10 mouse cellular contexts compared by ENCODE assay signal in genomic region chr7:79612783-79613182, GRCm38 (mm10). TPM values are rescaled to one million over a fixed set of nuclear protein-coding genes. Genes with fewer than 3 reads are reported as not detected.
DNase-seq lines count a peak whose midpoint lies in the region; ATAC-seq and TF ChIP-seq lines count a peak whose summit lies in the region.
"Had no signal": no experiment of that assay in that cellular context is flagged by ENCODE, and none has a peak within 500 bp of the region (broad histone marks: within the 10 kb centered on the region; RNA-seq: fewer than 3 reads in every experiment).

No protein-coding gene starts in this region.

- H3K9me3 ChIP-seq in hindbrain, embryonic 11.5 days (ENCODE audit: control insufficient read depth, low read length) = no peaks in the 10 kb centered on the region
- H3K9me3 ChIP-seq in hindbrain, embryonic 14.5 days (ENCODE audit: control insufficient read depth, low read length) = no peaks in the 10 kb centered on the region
- no peaks in the 10 kb centered on the region for H3K9me3 ChIP-seq in forebrain, embryonic 14.5 days (replicated peaks; ENCODE audit: control insufficient read depth, low read length)
- H3K9me3 ChIP-seq: embryonic facial prominence, embryonic 15.5 days; limb, embryonic 12.5 days had no signal

- no peaks in the 10 kb centered on the region for H3K36me3 ChIP-seq in hindbrain, embryonic 11.5 days (ENCODE audit: control insufficient read depth, insufficient read depth, low read length)
- H3K36me3 ChIP-seq in hindbrain, embryonic 14.5 days (replicated peaks; ENCODE audit: control insufficient read depth, insufficient read depth) = no peaks in the 10 kb centered on the region
- H3K36me3 ChIP-seq in forebrain, embryonic 14.5 days (ENCODE audit: control insufficient read depth, insufficient read depth, low read length) = no peaks in the 10 kb centered on the region
- H3K36me3 ChIP-seq: embryonic facial prominence, embryonic 15.5 days; limb, embryonic 12.5 days had no signal

- no peak overlapping the region for H3K4me2 ChIP-seq in hindbrain, embryonic 11.5 days (replicated peaks; ENCODE audit: low read depth, low read length)
- H3K4me2 ChIP-seq in hindbrain, embryonic 14.5 days (replicated peaks) = no peak overlapping the region
- H3K4me2 ChIP-seq in forebrain, embryonic 14.5 days (ENCODE audit: low read length) = no peak overlapping the region
- H3K4me2 ChIP-seq: embryonic facial prominence, embryonic 15.5 days; limb, embryonic 12.5 days had no signal

- ATAC-seq in hindbrain, embryonic 11.5 days (ENCODE audit: low FRiP score) = no peak; the same call in 1 of the 2 replicates
- ATAC-seq in hindbrain, embryonic 14.5 days (ENCODE audit: low FRiP score) = no peak; the same call in 1 of the 2 replicates
- ATAC-seq in forebrain, embryonic 14.5 days = peak; percentile 61; the same call in 1 of the 2 replicates
- ATAC-seq in megakaryocyte, adult 5-6 weeks (ENCODE audit: poor library complexity, severe bottlenecking) = peak; percentile 63

- no peak for TF ChIP-seq POLR2A in bone marrow macrophage, adult 2 months (IDR thresholded peaks at IDR 0.05; ENCODE audit: borderline replicate concordance, low read depth, low read length)

- no peak overlapping the region for H3K9ac ChIP-seq in hindbrain, embryonic 11.5 days (ENCODE audit: low read depth, low read length)
- no peak overlapping the region for H3K9ac ChIP-seq in hindbrain, embryonic 14.5 days
- H3K9ac ChIP-seq in forebrain, embryonic 14.5 days (ENCODE audit: low read length) = no peak overlapping the region
- H3K9ac ChIP-seq: embryonic facial prominence, embryonic 15.5 days; limb, embryonic 12.5 days had no signal

- H3K4me1 ChIP-seq in hindbrain, embryonic 11.5 days (replicated peaks; ENCODE audit: control insufficient read depth, insufficient read depth, low read length) = no peaks in the 10 kb centered on the region; the same call in 1 of the 2 replicates
- peaks cover 10% of the 10 kb centered on the region; the same call in 1 of the 2 replicates for H3K4me1 ChIP-seq in hindbrain, embryonic 14.5 days (replicated peaks; ENCODE audit: control insufficient read depth, insufficient read depth, low read length)
- H3K4me1 ChIP-seq in bone marrow macrophage, adult 2 months (ENCODE audit: control insufficient read depth, insufficient read depth, low read length) = no peaks in the 10 kb centered on the region; the same call in 1 of the 2 replicates
- peaks cover 3% of the 10 kb centered on the region; the same call in 1 of the 2 replicates for H3K4me1 ChIP-seq in forebrain, embryonic 14.5 days (ENCODE audit: control insufficient read depth, insufficient read depth, low read length)
- H3K4me1 ChIP-seq: limb, embryonic 12.5 days had no signal

- peak; percentile 84 for TF ChIP-seq CTCF in bone marrow macrophage, adult 2 months (IDR thresholded peaks at IDR 0.05; ENCODE audit: low read depth, low read length)

- H3K27me3 ChIP-seq in hindbrain, embryonic 11.5 days (ENCODE audit: control insufficient read depth, insufficient read depth, low read length) = peaks cover 23% of the 10 kb centered on the region
- H3K27me3 ChIP-seq in hindbrain, embryonic 14.5 days (ENCODE audit: control insufficient read depth, insufficient read depth, low read length) = peaks cover 29% of the 10 kb centered on the region
- H3K27me3 ChIP-seq in forebrain, embryonic 14.5 days (replicated peaks; ENCODE audit: control insufficient read depth, insufficient read depth, low read length) = peaks cover 13% of the 10 kb centered on the region

- H3K27ac ChIP-seq in hindbrain, embryonic 11.5 days (ENCODE audit: low read depth, low read length) = no peak overlapping the region
- H3K27ac ChIP-seq in hindbrain, embryonic 14.5 days = no peak overlapping the region
- H3K27ac ChIP-seq in bone marrow macrophage, adult 2 months (ENCODE audit: insufficient read depth, low read depth, low read length) = no peak overlapping the region
- H3K27ac ChIP-seq in forebrain, embryonic 14.5 days (ENCODE audit: low read depth, low read length) = no peak overlapping the region
- H3K27ac ChIP-seq: embryonic facial prominence, embryonic 15.5 days; limb, embryonic 12.5 days had no signal

- WGBS in hindbrain, embryonic 11.5 days = 12% methylated on average over 6 of the region's 6 CpGs
- 14% methylated on average over 6 of the region's 6 CpGs for WGBS in hindbrain, embryonic 14.5 days
- WGBS in forebrain, embryonic 14.5 days = 11% methylated on average over 6 of the region's 6 CpGs

- peak; percentile 73 for DNase-seq in hindbrain, embryonic 11.5 days (ENCODE audit: low spot score)
- no peak for DNase-seq in hindbrain, embryonic 14.5 days (ENCODE audit: low spot score)
- DNase-seq in ES-CJ7 (ENCODE audit: low read depth, low spot score) = peak; percentile 84
- DNase-seq in forebrain, embryonic 14.5 days (ENCODE audit: low spot score) = peak; percentile 68
- DNase-seq in kidney, postnatal 36 days = peak; percentile 65 to 80
- peak; percentile 37 for DNase-seq in testis, postnatal 14 days (ENCODE audit: low spot score)

- H3K4me3 ChIP-seq in hindbrain, embryonic 11.5 days (ENCODE audit: low read depth, low read length) = no peak overlapping the region
- no peak overlapping the region for H3K4me3 ChIP-seq in hindbrain, embryonic 14.5 days (replicated peaks; ENCODE audit: low read length)
- H3K4me3 ChIP-seq in bone marrow macrophage, adult 2 months (ENCODE audit: insufficient read depth, low read length) = no peak overlapping the region
- H3K4me3 ChIP-seq in forebrain, embryonic 14.5 days (ENCODE audit: low read depth, low read length) = no peak overlapping the region
- H3K4me3 ChIP-seq: embryonic facial prominence, embryonic 15.5 days; limb, embryonic 12.5 days had no signal

RNA-seq across cellular contexts. Expression of gene Rhcg, which starts 4.7 kb away (rescaled TPM):
- 1.4 and 2.7 TPM in 2 replicates for polyA plus RNA-seq in hindbrain, embryonic 11.5 days (2014; fragmentation: Nextera tagmentation; extraction: Ambion mirVana)
- polyA plus RNA-seq in hindbrain, embryonic 14.5 days (2014; fragmentation: Nextera tagmentation; extraction: Ambion mirVana) = 3.7 and 5.0 TPM in 2 replicates
- not detected in 2 replicates for polyA plus RNA-seq in bone marrow macrophage, adult 2 months (2012; ENCODE audit: insufficient read depth, insufficient read length, missing spikeins)
- 1.6 and 4.2 TPM in 2 replicates for polyA plus RNA-seq in forebrain, embryonic 14.5 days (2014; fragmentation: Nextera tagmentation; extraction: Ambion mirVana)
- 0.18 and 1.0 TPM in 2 replicates for total RNA-seq in megakaryocyte, adult 5-6 weeks (2015)
- total RNA-seq in megakaryocyte, adult 5-6 weeks (2017) = 0.77 TPM in 1 of 2 replicates, not detected in the other
- polyA plus RNA-seq: limb, embryonic 12.5 days had no signal

RNA-seq across cellular contexts. Expression of gene Ticrr, which starts 47.2 kb away (rescaled TPM):
- polyA plus RNA-seq in hindbrain, embryonic 11.5 days (2014; fragmentation: Nextera tagmentation; extraction: Ambion mirVana) = 11.8 and 16.6 TPM in 2 replicates
- polyA plus RNA-seq in hindbrain, embryonic 14.5 days (2014; fragmentation: Nextera tagmentation; extraction: Ambion mirVana) = 1.8 and 2.8 TPM in 2 replicates
- 3.5 and 4.6 TPM in 2 replicates for polyA plus RNA-seq in bone marrow macrophage, adult 2 months (2012; ENCODE audit: insufficient read depth, insufficient read length, missing spikeins)
- 3.5 and 3.6 TPM in 2 replicates for polyA plus RNA-seq in forebrain, embryonic 14.5 days (2014; fragmentation: Nextera tagmentation; extraction: Ambion mirVana)
- total RNA-seq in megakaryocyte, adult 5-6 weeks (2015) = 22.4 and 22.8 TPM in 2 replicates
- 12.4 and 21.5 TPM in 2 replicates for total RNA-seq in megakaryocyte, adult 5-6 weeks (2017)

Comparison
In these comparisons a context has a peak if more than half of its experiments do, and no peak if none do; other contexts are left out.
1. ATAC-seq: peak in forebrain, embryonic 14.5 days (single experiment) and megakaryocyte, adult 5-6 weeks (single experiment); none in hindbrain, embryonic 11.5 days (single experiment) and hindbrain, embryonic 14.5 days (single experiment).